Mouse (Mus musculus) small intestine, adult 2 months (tissue): Measurements from ENCODE around the gene Zfp740.

Source experiments
- CTCF ChIP-seq: fragments of 200-500 bp; IDR thresholded peaks from 2 replicates; pipeline ENCODE4 v1.5.1; 2012; ENCODE audit warnings: low read depth, mild to moderate bottlenecking, control low read depth, inconsistent platforms, low read length, moderate library complexity, mixed read lengths; ENCODE audit not compliant: insufficient replicate concordance, insufficient read length; ENCODE audit errors: extremely low read depth
- POLR2A ChIP-seq: fragments of 200-500 bp; IDR thresholded peaks from 2 replicates; pipeline ENCODE4 v1.6.1; 2012; ENCODE audit warnings: low read depth, mild to moderate bottlenecking, control low read depth, inconsistent platforms, low read length, moderate library complexity

DNA sequence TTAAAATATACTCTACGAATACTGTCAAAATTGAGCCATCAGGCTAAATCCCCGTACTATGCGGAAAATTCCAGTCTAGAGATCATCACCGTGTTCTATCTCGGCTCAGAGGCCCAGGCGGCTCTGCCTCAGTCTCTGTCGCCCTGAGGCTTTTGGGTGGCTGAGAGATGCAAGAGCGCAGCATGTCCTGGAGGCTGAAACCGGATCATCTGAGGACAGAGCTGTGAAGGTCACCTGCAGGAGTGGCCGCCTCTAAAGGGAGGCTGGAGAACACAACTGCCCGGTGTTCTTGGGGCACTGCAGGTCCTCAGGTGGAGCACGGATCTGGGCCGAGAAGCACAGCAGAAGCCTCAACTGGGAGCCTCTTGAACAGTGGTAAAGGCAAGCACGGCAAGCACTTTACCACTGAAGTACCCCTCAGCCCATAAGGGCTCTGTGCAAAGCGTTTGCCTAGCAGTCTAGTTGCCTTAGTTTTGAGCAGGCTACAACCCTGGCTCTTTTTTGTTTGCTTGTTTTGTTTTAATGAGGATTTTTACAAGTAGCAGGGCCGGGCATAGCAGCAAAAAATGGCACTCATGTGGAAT is 27.2 kb upstream of the Zfp740 start:
- TF ChIP-seq CTCF (no peak), POLR2A (no peak)
